Mouse (Mus musculus) CD8-positive naive resting alpha-beta T cell, adult 2 months (primary cell): ENCODE measurements at regions not wholly inside any gene's neighbourhood (a gene's known extent, or its start where the extent isn't known, plus 50 kb on each side); places are given as distances from the start of the nearest gene placed in this dataset.

Source experiments
- DNase-seq, 2 experiments: peaks; one replicate each; pipeline ENCODE4 v3.0.0; 2022; ENCODE audit warnings: low read depth in 2 of 2, low spot score in 2 of 2

GRCm38 (mm10) chr5:27963765-27964164 lies 107.4 kb upstream of the Insig1 start:
- no peak for DNase-seq

- DNase-seq: peak; percentile 24 to 56
Observed at GRCm38 (mm10) chr5:27995186-27995585, 76.0 kb upstream of the Insig1 start.

GRCm38 (mm10) chr5:27997751-27998150 lies 73.4 kb upstream of the Insig1 start:
- no peak for DNase-seq

GRCm38 (mm10) chr5:28002922-28003321 lies 68.2 kb upstream of the Insig1 start:
- DNase-seq: no peak

- DNase-seq: no peak
Observed at GRCm38 (mm10) chr5:28003756-28004486, 67.2 kb upstream of the Insig1 start.

- no peak for DNase-seq
Observed at GRCm38 (mm10) chr5:28004487-28004827, 66.7 kb upstream of the Insig1 start.

- DNase-seq: no peak
Observed at GRCm38 (mm10) chr5:28009386-28009785, 61.8 kb upstream of the Insig1 start.

- DNase-seq: no peak
Observed at GRCm38 (mm10) chr5:28009871-28010270, 61.3 kb upstream of the Insig1 start.

GRCm38 (mm10) chr5:28010529-28010928 lies 60.6 kb upstream of the Insig1 start:
- no peak for DNase-seq

GRCm38 (mm10) chr5:28012496-28012895 lies 58.7 kb upstream of the Insig1 start:
- no peak for DNase-seq

GRCm38 (mm10) chr5:28013619-28014273 lies 57.4 kb upstream of the Insig1 start:
- DNase-seq: no peak

GRCm38 (mm10) chr5:28019864-28020263 lies 51.3 kb upstream of the Insig1 start:
- no peak for DNase-seq
